Mouse (Mus musculus): ENCODE data around the gene Unc79.

GRCm38 (mm10) chr12:103095160-103095559 is 146.5 kb downstream of the Unc79 start:
- TF ChIP-seq CTCF (IDR thresholded peaks at IDR 0.05) (no peak), EP300 (IDR thresholded peaks at IDR 0.05) (no peak)
